Mouse (Mus musculus) yolk sac, embryonic 10.5 days (tissue): ENCODE measurements around the gene Nars2.

ENCODE experiments used
- DNase-seq: peaks from one replicate; pipeline ENCODE4 v3.0.0-alpha.2; 2017; ENCODE audit warnings: low spot score

Gene Nars2

DNA sequence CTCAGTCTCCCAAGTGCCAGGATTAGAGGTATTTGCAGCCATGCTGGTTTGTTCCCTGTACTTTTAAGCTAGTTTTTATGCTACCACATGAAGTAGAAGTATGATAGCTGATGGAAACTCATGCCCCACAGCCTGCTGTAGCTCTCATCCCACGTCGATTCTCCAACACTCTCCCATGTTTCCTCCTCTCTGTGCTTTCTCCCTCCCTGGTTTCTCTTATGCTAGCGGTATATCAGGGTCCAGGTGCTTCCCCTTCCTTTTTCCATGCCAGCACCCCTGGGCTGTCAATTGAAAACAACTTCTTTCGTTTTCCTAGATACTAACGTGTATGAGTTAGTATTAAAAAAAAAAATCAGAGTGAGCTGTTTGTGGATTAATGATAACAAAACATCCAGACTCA, 120.8 kb downstream of the Nars2 start:
- DNase-seq, result no peak

DNA sequence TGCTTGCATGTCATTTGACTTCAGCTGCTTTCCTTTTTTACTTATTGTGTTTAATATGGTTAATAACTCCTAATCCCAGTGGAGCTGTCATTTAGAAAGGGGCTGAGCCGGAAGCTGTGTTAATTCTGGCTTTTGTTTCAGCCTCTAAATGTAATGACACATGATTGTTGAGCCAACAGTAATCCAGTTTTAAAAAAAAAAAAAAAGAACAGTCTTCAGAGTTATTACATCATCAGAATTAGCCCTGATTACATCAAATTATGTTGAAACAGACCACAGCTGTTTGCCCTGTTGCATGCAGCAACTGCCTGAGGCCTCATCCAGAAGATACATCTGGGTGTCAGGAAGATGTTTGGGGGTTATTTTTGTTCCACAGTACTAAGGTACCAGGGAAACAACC, 123.7 kb downstream of the Nars2 start:
- no peak for DNase-seq

GRCm38 (mm10) chr7:97076977-97077376, 125.7 kb downstream of the Nars2 start:
- no peak for DNase-seq

DNA sequence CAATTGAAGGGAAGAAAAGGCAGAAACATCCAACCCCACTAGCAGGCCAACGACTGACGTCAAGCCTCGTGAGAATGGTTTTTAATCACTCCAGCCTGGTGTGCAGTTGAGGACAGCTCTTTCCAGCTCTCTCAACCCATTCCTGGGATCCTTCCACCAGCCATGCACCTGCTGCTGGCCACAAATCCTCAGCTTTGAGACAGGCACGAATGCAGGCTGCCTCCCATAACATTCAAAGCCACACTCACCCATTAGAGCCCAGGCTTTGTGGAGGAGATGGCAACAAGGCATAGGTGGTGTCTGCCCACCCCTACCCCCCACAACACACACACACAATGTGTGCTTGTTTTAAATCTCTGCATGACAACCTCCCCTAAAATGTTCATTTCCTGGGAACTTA, 127.4 kb downstream of the Nars2 start:
- DNase-seq, result no peak

DNA sequence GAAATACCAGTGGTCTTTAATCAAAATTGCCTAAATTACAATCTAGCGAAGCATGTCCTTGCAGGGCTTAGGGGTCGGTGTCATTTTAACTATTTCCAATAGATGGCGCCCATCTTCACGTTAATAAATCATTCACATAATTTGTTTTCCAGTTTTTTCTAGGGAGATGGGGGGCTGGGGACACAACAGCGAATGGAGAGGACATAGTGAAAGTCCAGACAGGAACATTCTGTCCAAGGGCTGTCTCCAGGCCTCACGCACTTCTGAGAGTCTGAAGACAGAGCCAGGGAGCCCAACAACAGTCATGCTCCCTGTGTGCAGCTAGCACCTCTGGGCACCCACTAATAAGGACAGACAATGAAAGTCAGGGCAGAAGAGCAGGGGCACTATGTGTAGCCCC, 127.8 kb downstream of the Nars2 start:
- DNase-seq, result no peak

DNA sequence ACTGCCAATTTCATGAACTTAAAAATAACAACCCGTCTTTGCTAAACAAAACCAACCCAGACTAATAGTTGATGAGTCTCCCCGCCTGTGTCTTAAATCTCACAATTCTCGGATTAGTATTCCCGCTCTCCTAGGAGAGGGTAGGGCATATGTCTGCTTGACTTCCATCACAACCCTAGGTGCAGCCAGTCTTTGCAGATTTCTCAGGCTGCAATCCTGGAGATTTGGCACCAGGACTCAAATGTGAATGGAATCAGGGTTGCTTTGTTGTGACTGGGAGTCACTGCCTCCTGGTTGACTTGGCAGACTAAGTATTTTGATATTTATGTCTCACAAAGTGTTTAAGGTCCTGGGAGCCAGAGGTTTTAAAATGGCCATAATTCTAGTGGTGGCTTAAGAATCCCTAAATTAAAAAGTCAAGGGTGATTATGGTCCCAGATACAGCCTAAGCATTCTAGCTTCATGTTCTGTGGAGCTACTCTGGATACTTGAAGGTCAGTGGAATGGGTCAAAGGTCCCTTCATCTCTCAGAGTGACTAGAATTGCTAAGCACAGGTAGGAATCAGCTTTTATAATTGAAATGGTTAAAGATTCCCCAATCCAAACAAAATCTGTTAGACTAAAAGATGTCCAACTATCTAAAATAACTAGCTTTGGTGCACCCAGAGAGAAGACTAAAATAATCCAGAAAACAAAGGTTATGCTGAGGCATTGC, 128.5 kb downstream of the Nars2 start:
- no peak for DNase-seq

DNA sequence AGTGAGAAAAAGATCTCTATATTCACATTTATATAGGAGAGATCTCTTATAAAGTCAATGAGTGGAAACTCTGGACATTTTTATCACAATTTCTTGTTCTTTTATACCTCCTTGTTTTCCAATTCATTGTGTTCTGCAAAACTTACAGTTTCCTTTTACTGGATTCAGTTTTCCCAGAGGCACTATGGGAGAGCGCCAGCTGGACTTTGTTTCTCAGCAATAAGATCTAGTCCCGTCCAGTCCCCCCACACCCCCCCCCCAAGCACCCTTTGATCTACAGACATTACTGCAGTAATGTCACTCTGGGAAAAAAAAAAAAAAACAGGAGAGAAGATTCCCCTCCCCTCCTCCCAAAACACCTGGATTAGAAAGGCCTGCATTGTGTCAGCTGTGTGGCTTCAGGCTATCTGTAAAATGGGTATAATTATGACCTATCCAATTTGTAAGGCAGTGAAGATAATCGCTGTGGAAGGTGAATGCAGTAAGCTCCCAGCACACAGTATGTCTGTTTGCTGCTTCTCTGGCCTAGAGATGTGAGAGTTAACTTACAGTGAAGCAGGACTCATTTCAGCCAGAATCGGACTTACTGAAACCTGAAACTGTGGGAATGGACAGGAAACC, 129.4 kb downstream of the Nars2 start:
- no peak for DNase-seq

DNA sequence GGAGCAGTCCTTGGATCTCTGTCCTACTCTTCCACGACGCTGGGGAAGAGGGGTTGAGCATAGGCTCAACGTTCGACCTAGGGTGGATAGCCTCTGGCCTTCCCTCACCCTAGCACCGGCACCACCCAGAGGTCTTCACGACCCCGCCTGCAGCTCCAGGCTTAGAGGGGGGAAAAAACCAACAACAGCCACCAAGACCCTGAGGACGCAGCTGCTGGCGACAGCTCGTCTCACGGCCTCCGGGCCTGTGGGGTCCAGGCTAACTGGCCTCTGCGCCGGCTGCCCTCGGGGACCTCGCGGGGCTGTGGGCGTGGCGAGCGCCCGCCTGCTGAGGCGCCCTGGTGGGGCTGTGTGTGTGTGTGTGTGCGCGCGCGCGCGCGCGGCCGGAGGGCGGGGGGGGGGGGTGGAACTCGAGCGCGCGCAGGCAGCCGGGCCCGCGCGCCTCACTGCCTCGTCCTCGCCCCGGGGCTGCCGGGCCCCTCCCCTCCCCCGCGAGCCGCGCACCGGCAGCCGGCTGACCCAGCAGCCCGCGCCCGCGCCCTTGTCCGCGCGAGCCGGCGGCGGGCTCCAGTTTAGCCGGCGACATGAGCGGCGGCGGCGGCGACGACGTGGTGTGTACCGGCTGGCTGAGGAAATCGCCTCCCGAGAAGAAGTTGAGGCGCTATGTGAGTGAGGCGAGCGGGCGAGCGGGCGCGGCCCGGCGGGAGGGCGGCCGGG, 130.1 kb downstream of the Nars2 start, which contains the start of gene Gab2:
TSS of gene Gab2 (plus strand) at position 345 of the 717 bp plus-strand sequence.
- peak; percentile 86 for DNase-seq

- DNase-seq, result no peak
Observed at GRCm38 (mm10) chr7:97081959-97082218, 130.6 kb downstream of the Nars2 start.

GRCm38 (mm10) chr7:97082219-97083101, 131.2 kb downstream of the Nars2 start:
- DNase-seq, result peak; percentile 47

GRCm38 (mm10) chr7:97083579-97083978, 132.3 kb downstream of the Nars2 start:
- no peak for DNase-seq

DNA sequence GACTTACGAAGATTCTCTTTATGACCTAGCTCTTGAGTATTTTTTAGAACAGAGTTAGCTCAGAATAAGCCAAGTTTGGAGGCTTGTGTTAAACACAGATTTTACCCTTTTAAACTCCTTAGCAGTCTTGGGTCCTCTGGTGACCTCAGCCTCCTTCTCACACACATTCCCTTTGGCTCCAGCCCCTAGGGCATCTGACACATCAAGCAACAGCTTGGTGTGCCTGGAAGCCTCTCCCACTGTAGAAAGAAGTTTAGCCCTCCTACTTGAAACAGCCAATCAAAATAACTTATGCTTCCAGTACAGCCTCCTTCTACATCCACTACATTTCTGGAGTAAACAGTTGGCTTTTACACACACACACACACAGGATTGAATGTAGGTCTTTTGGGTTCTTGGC, 132.9 kb downstream of the Nars2 start:
- DNase-seq, result no peak

DNA sequence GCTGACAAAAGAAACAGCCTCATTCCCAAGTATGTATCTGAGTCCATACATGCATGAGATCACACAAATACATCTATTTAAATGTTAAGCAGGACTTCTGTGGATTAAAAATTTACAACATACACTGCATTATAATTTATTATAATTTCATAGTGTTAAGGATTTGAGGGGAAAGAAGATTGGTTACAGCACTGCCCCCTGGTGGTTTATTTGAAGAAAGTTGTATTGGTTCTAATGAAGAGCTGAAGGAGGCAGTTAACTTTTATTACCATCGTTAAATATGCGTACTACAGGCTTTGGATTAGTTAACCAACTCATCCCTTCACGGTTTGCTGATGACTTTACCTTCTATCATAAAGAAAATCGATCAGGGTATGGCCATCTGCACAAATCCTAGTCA, 134.0 kb downstream of the Nars2 start:
- DNase-seq, result no peak

DNA sequence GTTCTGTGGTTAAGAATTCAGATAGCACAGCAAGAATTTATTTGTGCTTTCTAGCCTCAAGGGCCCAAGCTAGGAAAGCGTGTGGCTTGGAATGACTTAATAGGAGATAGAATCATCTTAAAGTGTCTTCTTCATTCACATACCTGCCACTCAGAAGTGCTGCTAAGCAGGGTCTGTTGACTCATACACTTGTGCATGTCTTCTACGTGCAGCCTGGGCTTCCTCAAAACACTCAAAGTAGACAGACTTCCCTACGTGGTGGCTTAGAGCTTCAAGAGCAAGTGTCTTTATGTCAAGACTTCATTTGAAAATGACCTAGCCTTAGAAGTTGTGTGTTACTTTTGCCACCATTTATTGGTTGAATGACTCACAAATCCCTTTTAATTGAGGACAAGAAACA, 142.9 kb downstream of the Nars2 start:
- DNase-seq, result no peak

- no peak for DNase-seq
Observed at GRCm38 (mm10) chr7:97108119-97108518, 156.8 kb downstream of the Nars2 start.
